Mouse (Mus musculus) c-Kit-positive CD71-positive TER-119-negative erythroid progenitor cells, embryonic 14.5 days (primary cell): Measurements from ENCODE around the gene Snrpc.
"Not testable (repeated sequence)": the region's sequence is repeated elsewhere in the genome, so short reads cannot be mapped to it uniquely, and the experiment has no call there.

Source experiments
- DNase-seq: peaks from one replicate; pipeline ENCODE4 v3.0.0-alpha.2; 2013; ENCODE audit warnings: low read depth

Gene Snrpc

GRCm38 (mm10) chr17:27837850-27838249 lies at the start of gene Snrpc:
Snrpc (plus strand) TSS chr17:27838150.
- not testable (repeated sequence) for DNase-seq

- no peak for DNase-seq
Measured at GRCm38 (mm10) chr17:27788456-27789172, 49.3 kb upstream of the Snrpc start.

- no peak for DNase-seq
Measured at GRCm38 (mm10) chr17:27790015-27790414, 47.9 kb upstream of the Snrpc start.

- DNase-seq: no peak
Measured at GRCm38 (mm10) chr17:27790976-27791375, 47.0 kb upstream of the Snrpc start.

GRCm38 (mm10) chr17:27791556-27791955 lies 46.4 kb upstream of the Snrpc start:
- no peak for DNase-seq

- no peak for DNase-seq
Measured at GRCm38 (mm10) chr17:27792516-27792915, 45.4 kb upstream of the Snrpc start.

GRCm38 (mm10) chr17:27793144-27793543 lies 44.8 kb upstream of the Snrpc start:
- no peak for DNase-seq

- no peak for DNase-seq
Measured at GRCm38 (mm10) chr17:27796780-27797179, 41.2 kb upstream of the Snrpc start.

GRCm38 (mm10) chr17:27797341-27797872 lies 40.5 kb upstream of the Snrpc start:
- no peak for DNase-seq

- DNase-seq: no peak
Measured at GRCm38 (mm10) chr17:27799771-27800584, 38.0 kb upstream of the Snrpc start.

GRCm38 (mm10) chr17:27800710-27801648 lies 37.0 kb upstream of the Snrpc start:
- no peak for DNase-seq

- no peak for DNase-seq
Measured at GRCm38 (mm10) chr17:27803752-27804151, 34.2 kb upstream of the Snrpc start.

- DNase-seq: no peak
Measured at GRCm38 (mm10) chr17:27804156-27804690, 33.7 kb upstream of the Snrpc start.

- DNase-seq: no peak
Measured at GRCm38 (mm10) chr17:27804803-27805770, 32.9 kb upstream of the Snrpc start.

- no peak for DNase-seq
Measured at GRCm38 (mm10) chr17:27807542-27808078, 30.3 kb upstream of the Snrpc start.

GRCm38 (mm10) chr17:27810569-27811331 lies 27.2 kb upstream of the Snrpc start:
- DNase-seq: no peak

GRCm38 (mm10) chr17:27811980-27812379 lies 26.0 kb upstream of the Snrpc start:
- DNase-seq: no peak

GRCm38 (mm10) chr17:27814606-27815005 lies 23.3 kb upstream of the Snrpc start:
- DNase-seq: no peak

GRCm38 (mm10) chr17:27819011-27819410 lies 18.9 kb upstream of the Snrpc start:
- no peak for DNase-seq
